Mouse (Mus musculus) left cerebral cortex, adult 2 months (tissue): ENCODE results near the gene Mettl27. TPM values are rescaled to one million over a fixed set of nuclear protein-coding genes. Genes with fewer than 3 reads are reported as not detected.

Experiments used
- DNase-seq, 2 experiments: peaks; one replicate each; pipeline ENCODE4 v3.0.0; 2021 to 2022; ENCODE audit warnings: low spot score in 2 of 2, mixed read lengths in 1 of 2; ENCODE audit errors: extremely low spot score in 1 of 2
- H3K27ac ChIP-seq: fragments of 200-600 bp; 2 replicates; pipeline ENCODE4 v1.8.1; 2022
- H3K4me3 ChIP-seq: fragments of 200-600 bp; 2 replicates; pipeline ENCODE4 v1.8.1; 2022
- CTCF ChIP-seq: fragments of 200-600 bp; IDR thresholded peaks from 2 replicates; pipeline ENCODE4 v1.8.1; 2022; ENCODE audit warnings: antibody characterized with exemption, mild to moderate bottlenecking, moderate library complexity
- intact Hi-C: fragments of 180-260 bp; cut with DNase I; formaldehyde crosslinking; loops from one replicate; pipeline ENCODE4 v1.15.1; 2025
- total RNA-seq, 2 experiments: library from RNA; stranded (reverse); gene quantifications; 2 replicates each; pipeline ENCODE4 v1.2.3; 2021

Gene Mettl27
- total RNA-seq, 2 experiments from 2014 or later: 7.5 to 9.3 TPM

GRCm38 (mm10) chr5:134901012-134901643 is 31.0 kb upstream of the Mettl27 start:
- Histone ChIP-seq H3K4me3 (no peak overlapping the region), H3K27ac (no peak overlapping the region)
- peak in 1 of 2 experiments; percentile 34 for DNase-seq
- intact Hi-C loops: loop anchor here (2.0 to 10.0 kb wide), 2 partner anchors 152 to 406 kb away; no protein-coding TSS in a partner anchor
- TF ChIP-seq CTCF: peak; percentile 63

GRCm38 (mm10) chr5:134901644-134902027 is 30.5 kb upstream of the Mettl27 start:
- DNase-seq: no peak
- intact Hi-C loops: loop anchor here (2.0 to 10.0 kb wide), 2 partner anchors 153 to 407 kb away; no protein-coding TSS in a partner anchor
- Histone ChIP-seq H3K27ac (no peak overlapping the region), H3K4me3 (no peak overlapping the region)
- no peak for TF ChIP-seq CTCF

GRCm38 (mm10) chr5:134906633-134907032 is 25.5 kb upstream of the Mettl27 start, which contains the start of gene Tmem270:
Gene Tmem270, minus strand, starts transcription at chr5:134906733.
- intact Hi-C loops: loop anchor here (1.0 to 10.0 kb wide), 2 partner anchors 59 to 412 kb away; no protein-coding TSS in a partner anchor
- no peak for TF ChIP-seq CTCF
- Histone ChIP-seq H3K4me3 (no peak within 1 kb of the TSS), H3K27ac (no peak within 1 kb of the TSS)
- no peak for DNase-seq

- H3K4me3 ChIP-seq: no peak overlapping the region
- intact Hi-C loops: loop anchor here (1.0 to 10.0 kb wide), 2 partner anchors 58 to 412 kb away; no protein-coding TSS in a partner anchor
- TF ChIP-seq CTCF: peak; percentile 98
- H3K27ac ChIP-seq: no peak overlapping the region
- peak; percentile 92 to 96 for DNase-seq
Observed at GRCm38 (mm10) chr5:134907135-134907534, 25.0 kb upstream of the Mettl27 start.

GRCm38 (mm10) chr5:134911901-134912300 is 20.3 kb upstream of the Mettl27 start:
- DNase-seq: no peak

GRCm38 (mm10) chr5:134913352-134913751 is 18.8 kb upstream of the Mettl27 start:
- intact Hi-C loops: no loop called here
- no peak for TF ChIP-seq CTCF
- Histone ChIP-seq H3K27ac (no peak overlapping the region), H3K4me3 (no peak overlapping the region)
- DNase-seq: no peak

More at GRCm38 (mm10) chr5:134911901-134912300, 20.3 kb upstream of the Mettl27 start:
- no peak for TF ChIP-seq CTCF
- intact Hi-C loops: no loop called here
- Histone ChIP-seq H3K27ac (no peak overlapping the region), H3K4me3 (no peak overlapping the region)

- TF ChIP-seq CTCF: no peak
- Histone ChIP-seq H3K27ac (no peak overlapping the region), H3K4me3 (no peak overlapping the region)
- intact Hi-C loops: no loop called here
- DNase-seq: no peak
Observed at GRCm38 (mm10) chr5:134913753-134914152, 18.4 kb upstream of the Mettl27 start.

GRCm38 (mm10) chr5:134914510-134914909 is 17.7 kb upstream of the Mettl27 start:
- DNase-seq: no peak
- no peak for TF ChIP-seq CTCF
- Histone ChIP-seq H3K27ac (no peak overlapping the region), H3K4me3 (no peak overlapping the region)
- intact Hi-C loops: no loop called here

- H3K27ac ChIP-seq: no peak within 1 kb of the TSS
- intact Hi-C loops: no loop called here
- no peak within 1 kb of the TSS for H3K4me3 ChIP-seq
- DNase-seq: no peak
- TF ChIP-seq CTCF: no peak
Observed at GRCm38 (mm10) chr5:134915311-134915710, 16.9 kb upstream of the Mettl27 start, which contains the start of gene Cldn13. Gene Cldn13, minus strand, starts transcription at chr5:134915526.

- Histone ChIP-seq H3K4me3 (no peak overlapping the region), H3K27ac (no peak overlapping the region)
- TF ChIP-seq CTCF: peak; percentile 64
- DNase-seq: peak in 1 of 2 experiments; percentile 24
- intact Hi-C loops: no loop called here
Observed at GRCm38 (mm10) chr5:134918071-134918832, 13.9 kb upstream of the Mettl27 start.

GRCm38 (mm10) chr5:134919097-134919496 is 13.1 kb upstream of the Mettl27 start:
- no peak for DNase-seq
- TF ChIP-seq CTCF: no peak
- no peak overlapping the region for H3K27ac ChIP-seq
- intact Hi-C loops: no loop called here
- no peak overlapping the region for H3K4me3 ChIP-seq

GRCm38 (mm10) chr5:134920106-134920687 is 12.0 kb upstream of the Mettl27 start:
- DNase-seq: no peak
- H3K4me3 ChIP-seq: no peak overlapping the region
- TF ChIP-seq CTCF: no peak
- intact Hi-C loops: loop anchor here (10.0 kb wide), 1 partner anchor 165 kb away; the partner anchor contains the start of gene Mlxipl
- H3K27ac ChIP-seq: no peak overlapping the region
